Mouse (Mus musculus): ENCODE results near the gene Fam83e.

- TF ChIP-seq POLR2A (IDR thresholded peaks at IDR 0.05; ENCODE audit: borderline replicate concordance, control insufficient read depth, low read depth, low read length) (no peak), CTCF (IDR thresholded peaks at IDR 0.05; ENCODE audit: control insufficient read depth, insufficient read depth, low read length) (no peak)
Observed at GRCm38 (mm10) chr7:45760151-45760550, 39.1 kb downstream of the Fam83e start.

All from bone marrow, adult 2 months (tissue).